Mouse (Mus musculus) CD4-positive, CD25-positive, alpha-beta regulatory T cell, adult 9 weeks (primary cell): ENCODE measurements around the gene Vstm2a. TPM values are rescaled to one million over a fixed set of nuclear protein-coding genes. Genes with fewer than 3 reads are reported as not detected.

Experiments
- polyA plus RNA-seq: library from polyadenylated mRNA; unstranded; fragments of 100-300 nt; shearing (Covaris generic); gene quantifications from one replicate; pipeline ENCODE4 v1.2.1, GENCODE M21; 2017

Vstm2a gene
- not detected for polyA plus RNA-seq

DNA sequence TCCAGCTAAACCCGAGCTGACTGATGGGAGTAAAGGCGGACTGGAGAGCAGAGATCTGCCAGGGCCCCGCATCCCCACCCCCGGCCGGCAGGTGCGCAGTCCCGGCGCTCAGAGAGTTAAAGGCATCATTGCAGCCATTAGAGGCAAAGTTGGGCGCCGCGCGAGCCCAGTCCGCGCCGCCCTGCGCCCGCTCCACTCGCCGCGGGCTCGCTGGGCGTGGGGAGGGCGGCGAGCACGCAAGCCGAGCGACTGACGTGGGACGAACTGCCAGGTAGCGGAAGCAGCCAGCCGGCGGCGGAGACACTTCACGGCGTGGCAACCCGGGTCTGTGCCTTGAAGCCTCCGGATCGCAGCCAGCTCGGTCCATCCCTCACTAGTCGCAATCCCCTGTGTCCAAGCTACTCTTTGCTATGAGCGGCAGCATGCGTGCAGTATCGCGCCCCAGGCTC, at the start of gene Vstm2a:
Vstm2a (plus strand) TSS at position 252 of the 449 bp plus-strand sequence.

